Mouse (Mus musculus) ovary, postnatal 36 days (tissue): ENCODE measurements at regions not wholly inside any gene's neighbourhood (a gene's known extent, or its start where the extent isn't known, plus 50 kb on each side); places are given as distances from the start of the nearest gene placed in this dataset.
"Not testable (repeated sequence)": the region's sequence is repeated elsewhere in the genome, so short reads cannot be mapped to it uniquely, and the experiment has no call there.

Experiments
- DNase-seq: peaks from one replicate; pipeline ENCODE4 v3.0.0; 2022; ENCODE audit warnings: low spot score, mixed read lengths

DNA sequence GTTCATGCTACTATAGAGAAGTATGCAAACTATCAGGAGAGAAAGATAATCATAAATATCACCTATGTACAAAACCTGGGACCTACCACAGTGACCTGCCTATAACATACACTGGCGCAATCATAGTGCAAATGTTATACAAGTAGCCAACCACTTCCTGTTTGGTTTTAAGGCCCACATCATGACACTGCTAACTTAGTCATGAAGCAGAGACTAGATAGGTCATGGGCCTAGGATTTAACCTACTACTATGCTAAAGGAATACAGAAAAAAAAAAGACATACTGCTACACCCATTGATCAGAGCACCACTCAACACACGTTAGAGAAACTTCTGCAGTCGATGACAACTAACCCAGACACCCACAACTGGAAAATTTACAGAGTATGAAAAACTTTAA is 498.6 kb upstream of the Acvr2a start:
- DNase-seq = no peak

DNA sequence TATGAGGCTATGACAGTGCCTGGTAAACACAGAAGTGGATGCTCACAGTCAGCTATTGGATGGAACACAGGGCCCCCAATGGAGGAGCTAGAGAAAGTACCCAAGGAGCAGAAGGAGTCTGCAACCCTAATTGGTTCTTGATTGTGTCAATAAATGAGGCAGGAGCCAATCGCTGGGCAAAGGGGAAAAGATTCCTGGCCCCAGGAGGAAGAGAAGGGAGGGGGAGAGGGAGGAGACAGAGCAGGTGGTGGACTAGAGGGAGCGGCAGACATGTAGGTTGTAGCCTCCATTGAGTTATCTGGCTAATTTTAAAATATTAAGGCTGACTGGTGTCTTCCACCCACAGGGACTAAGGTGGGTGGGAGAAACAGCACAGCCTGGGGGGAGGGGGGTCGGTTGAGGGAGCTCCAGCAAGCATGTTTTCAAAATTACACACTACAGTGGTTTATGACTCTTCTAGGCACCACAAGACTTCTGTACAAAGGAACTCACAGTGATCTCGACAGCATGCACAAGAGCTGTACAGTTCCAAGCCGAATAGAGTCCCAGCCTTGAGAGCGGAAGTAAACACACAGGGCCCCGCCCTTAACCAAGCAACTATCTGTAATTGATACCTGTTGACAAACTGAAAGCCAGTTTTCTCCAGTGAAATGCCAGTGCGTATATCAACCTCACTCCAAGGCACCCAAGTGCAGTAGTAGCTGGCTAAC is 497.6 kb upstream of the Acvr2a start:
- no peak for DNase-seq

DNA sequence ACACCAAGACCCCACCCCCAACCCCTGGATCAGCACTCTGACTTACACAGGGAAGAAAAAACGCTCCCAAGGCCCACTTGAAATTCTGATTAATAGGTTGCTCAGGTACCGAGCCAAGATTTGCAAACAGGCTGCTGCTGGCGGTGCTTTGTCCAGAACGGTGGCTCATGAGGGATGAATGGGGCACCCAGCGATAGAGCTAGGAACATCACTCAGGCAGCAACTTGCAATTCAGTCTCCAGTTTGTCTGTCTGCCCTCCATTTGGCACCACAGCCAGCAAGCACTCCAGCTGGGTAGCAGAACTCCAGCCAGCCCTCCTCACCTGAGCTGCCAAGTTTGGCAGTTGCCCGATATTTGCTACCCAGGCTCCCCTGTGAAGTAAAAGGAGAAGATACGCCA is 496.1 kb upstream of the Acvr2a start:
- DNase-seq = no peak

DNA sequence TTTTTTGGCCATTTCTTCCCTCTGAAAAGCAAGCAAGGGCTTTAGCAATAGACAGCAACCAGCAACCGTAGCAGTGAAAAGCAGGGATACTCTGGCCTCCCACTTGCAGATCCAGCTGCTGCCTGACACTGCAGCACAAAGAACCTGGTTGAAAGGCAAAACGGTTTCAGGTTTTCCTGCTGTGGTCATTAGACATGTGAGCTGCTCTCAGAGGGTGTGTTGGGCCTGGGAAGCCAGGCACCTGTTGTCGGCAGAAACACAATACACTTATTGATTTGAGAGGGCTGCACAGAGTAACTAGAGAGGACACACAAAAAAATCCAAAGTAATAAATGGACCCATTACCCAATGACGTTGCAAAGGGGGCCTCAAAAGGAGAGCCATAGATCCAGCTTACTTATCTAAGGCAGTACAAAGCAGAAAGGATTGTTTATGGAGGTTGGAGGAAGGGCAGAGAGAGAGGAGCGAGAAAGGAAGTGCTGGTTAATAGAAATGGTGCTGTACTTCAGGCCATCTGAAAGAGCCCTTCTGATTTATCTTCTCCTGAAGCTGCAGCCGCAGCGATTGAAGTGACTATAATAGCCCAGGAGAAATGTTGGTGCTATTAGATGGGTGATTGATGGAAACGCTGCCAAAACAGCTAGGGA is 495.4 kb upstream of the Acvr2a start:
- DNase-seq = no peak

DNA sequence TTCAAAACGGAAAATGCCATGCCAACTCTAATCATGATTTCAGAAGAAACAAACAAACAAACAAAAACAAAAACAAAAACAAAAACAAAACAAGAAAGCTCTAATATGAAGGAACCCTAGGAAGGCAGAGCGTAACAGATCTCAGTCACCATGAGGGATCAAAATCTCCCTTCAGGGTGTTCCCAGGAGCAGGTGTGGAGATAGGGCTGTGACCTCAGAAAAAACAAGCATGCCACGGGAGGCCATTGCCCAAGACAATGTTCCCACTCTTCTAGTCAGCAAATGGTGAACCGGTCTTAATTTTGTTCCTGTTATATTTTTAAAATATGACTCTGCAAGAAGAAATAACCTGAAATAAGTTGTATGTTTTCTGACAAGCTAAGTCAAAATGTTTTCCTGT is 492.4 kb upstream of the Acvr2a start:
- no peak for DNase-seq

DNA sequence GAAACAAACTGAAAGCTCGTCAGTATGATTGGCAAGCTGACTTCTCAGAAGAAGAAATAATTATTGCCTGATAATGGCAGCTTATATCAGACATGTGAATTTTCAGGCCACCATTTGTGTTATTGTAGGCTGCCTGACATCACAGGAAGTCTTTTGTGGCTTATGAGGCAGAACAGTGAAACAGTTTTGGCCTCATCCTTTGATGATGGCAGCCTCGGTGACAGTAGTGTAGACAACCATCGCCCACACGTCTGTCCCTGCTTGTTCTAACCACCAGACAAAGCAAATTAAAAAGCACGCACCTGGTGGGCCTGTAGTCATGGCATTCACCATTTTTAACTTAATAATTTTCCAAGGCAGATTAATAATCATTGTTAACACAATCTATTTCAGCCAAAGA is 491.6 kb upstream of the Acvr2a start:
- no peak for DNase-seq

DNA sequence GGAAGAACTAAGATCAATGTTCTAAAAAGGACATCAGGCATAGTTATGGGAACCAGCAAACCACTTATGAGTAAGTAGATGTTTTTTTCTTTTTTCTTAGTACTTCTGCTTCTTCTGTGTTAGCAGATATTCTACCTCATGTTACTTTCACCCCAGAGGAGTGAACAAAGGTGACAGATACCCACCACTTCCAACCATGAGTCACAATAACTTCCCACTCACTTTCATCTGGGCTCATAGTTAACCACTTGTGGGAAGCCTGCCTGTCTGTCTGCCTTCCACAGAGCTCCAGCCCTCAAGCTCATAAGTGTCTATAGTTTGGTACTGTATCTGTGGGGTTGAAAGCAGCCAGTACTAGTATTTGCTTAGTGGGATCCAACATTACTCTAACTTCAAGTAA is 485.7 kb upstream of the Acvr2a start:
- DNase-seq = no peak

DNA sequence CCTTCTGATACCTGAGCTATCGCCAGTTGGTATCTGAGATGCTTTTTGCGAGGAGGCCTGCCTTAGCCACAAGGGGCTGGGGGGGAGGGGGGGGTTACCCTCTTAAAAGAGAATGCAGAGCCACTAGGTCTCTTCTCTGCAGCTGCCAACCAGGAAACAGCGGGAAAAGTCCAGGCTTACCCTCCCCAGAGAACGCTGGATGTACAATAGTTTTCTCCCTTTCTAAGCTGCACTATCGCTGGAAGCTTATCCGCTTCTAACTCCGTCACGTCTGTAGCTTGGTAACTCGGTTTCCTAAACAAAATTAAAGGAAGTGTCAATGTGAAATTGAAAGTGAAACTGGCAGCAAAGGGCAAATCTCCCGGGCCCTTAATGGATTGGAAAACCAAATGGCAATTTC is 481.1 kb upstream of the Acvr2a start:
- no peak for DNase-seq

DNA sequence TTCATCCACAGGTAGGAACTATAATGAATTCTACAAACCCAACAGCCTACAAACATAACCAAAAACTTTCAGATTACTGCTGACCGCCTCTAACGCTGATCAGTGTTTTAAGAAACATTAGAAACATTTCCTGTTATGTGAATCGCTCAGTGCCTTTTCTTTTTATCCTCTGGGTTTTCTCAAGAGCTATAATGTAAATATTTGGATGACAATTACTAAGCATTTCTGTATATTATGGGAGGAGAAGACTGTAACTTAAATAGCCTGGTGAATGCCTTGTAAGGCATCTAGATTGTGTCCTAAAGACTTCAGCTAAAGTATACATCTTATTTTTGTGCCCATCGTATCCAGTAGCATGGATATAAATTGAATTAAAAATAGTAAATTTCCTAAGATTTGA is 465.9 kb upstream of the Acvr2a start:
- DNase-seq = no peak

DNA sequence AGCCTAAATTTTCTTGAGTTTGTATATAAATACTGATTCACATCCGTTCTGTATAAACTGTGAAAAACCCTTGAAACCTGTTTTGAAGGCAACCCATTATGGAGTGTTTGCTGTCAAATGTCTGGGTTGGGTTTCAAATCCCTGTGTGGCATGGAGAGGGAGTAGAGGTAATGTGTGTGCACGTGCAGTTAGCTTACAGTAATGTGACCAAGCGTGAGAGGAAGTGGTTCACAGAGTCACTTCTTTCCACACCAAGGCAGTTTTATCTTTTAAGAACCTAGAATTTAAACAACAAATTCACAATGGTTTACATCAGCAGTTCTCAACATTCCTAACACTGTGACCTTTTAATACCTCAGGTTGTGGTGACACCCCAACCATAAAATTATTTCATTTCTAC is 464.1 kb upstream of the Acvr2a start:
- DNase-seq = no peak

DNA sequence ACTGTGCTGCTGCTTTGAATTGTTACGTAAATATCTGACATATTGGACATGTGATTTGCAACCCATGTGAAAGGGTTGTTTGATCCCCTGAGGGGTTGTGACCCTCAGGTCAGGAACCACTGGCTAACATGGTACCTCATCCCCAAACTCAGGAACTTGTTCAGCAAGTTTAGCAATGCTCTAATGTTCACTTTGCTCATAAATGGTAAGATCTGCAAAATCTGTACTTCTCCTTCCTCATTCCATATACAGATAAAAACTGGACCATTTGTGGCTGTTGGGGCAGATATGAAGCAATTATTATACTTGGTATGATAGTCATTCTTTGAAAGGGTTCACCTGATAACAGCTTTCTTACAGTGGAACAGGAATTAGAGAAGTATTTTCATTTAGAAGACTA is 463.7 kb upstream of the Acvr2a start:
- no peak for DNase-seq

DNA sequence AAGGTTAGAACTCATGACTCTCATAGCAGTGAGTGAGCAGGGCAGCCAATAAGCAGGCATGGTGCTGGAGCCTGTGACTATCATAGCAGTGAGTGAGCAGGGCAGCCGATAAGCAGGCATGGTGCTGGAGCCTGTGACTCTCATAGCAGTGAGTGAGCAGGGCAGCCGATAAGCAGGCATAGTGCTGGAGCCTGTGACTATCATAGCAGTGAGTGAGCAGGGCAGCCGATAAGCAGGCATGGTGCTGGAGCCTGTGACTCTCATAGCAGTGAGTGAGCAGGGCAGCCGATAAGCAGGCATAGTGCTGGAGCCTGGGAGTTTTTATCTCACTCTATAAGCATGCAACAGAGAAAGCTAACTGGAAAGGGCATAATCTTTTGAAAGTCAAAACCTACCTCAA is 442.3 kb upstream of the Acvr2a start:
- not testable (repeated sequence) for DNase-seq

DNA sequence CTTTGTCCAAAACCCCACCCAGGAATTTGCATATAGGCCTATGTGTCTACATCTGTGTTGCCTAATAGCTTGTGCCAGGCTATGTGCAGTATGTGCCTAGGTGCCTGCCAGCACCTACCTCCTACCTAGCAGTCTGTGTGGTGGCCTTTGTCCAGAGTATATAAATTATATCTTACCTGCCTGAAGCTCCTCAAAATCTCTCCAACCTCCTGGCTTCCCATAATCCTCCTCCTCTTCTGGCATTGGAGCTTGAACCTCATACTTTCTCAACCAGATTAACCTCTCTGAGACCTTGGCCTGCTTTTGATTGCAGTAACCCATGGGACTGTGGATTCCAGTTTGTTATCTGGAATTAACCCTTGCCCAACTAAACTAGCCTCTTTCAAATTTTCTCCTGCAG is 440.8 kb upstream of the Acvr2a start:
- no peak for DNase-seq

DNA sequence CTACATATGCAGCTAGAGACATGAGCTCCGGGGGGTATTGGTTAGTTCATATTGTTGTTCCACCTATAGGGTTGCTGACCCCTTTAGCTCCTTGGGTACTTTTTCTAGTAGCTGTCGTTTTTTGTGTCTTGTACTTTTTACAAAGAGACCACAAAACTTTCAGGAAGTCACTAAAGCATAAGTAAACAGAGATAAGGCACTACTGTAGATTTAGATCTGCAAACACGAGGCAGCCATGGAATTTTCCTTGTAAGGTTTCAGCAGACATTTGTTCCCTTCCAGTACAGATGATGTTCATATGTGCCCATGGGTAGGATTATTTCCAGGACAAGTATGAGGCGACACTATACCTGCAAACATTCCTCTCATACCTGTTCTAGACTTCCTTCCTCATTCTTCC is 439.6 kb upstream of the Acvr2a start:
- no peak for DNase-seq

DNA sequence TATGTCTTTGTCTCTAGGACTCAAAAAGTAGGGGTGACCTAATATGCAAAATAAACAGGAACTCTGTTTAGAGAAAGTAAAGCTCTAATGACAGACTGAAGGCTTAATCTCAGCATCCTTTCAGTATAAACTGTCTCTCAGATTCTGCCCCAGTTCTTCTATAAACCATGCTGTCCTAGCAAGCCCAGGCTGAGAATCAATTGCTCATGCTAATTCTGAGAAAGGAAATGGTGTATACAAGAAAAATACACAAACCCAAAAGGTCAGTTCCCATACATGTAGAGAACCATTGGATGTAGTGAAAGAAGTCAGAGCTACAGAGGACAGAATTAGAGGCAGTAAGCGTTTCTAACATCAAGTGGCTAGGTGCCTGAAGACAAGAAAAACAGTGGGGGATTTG is 435.7 kb upstream of the Acvr2a start:
- no peak for DNase-seq

DNA sequence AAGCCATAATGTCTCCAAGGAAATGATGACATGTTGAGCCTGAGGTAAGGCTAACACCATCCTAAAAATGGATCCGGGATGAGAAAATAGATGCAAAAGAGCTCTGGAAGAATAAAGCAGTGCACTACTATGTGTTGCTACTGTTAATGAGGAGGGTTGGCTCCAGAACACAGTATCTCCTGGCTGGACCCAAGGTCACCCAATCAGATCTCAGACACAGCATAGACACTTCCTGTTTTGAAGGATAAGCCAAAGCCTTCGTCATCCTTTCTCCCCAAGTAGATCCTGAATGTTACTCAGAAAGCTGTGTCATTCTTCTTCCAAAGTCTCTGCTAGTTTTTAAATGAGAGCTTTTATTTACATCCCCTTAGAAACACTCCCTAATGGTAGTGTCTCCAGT is 435.2 kb upstream of the Acvr2a start:
- no peak for DNase-seq

DNA sequence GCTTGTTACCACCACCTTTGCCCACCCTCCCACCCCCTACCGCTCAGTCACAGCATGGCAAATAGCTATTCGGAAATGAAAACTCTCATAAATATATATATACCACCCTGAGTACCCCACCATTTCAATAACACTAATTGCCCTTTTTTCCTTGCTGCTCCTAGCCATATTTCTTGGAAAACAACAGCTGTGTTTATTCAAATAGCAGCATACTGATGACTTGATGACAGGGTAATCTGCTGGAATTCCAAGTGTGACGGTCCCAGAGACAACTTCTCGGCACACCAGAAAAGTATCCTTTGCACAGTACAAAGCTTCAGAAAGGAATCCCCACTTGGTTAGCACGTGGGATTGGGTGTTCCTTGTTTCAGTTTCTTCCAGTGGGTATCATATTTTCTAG is 433.8 kb upstream of the Acvr2a start:
- DNase-seq = no peak

DNA sequence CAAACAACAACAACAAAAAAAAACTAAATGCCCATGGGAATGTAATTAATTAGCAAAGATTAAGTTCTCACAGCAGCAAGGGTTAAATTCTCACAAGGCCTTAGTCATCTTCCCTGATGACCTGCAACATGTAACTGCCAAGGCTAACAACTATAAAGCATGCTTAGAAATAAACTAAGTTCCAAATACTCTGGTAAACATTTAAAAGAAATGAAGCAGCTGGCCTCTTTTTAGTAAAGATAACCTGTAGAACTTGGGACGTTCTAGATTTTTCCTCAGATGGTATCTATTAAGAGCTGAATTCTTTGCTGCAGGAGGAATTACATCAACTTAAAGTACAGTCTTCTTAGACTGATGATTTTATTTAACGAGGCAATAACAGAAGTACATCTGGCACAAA is 433.1 kb upstream of the Acvr2a start:
- DNase-seq = no peak

DNA sequence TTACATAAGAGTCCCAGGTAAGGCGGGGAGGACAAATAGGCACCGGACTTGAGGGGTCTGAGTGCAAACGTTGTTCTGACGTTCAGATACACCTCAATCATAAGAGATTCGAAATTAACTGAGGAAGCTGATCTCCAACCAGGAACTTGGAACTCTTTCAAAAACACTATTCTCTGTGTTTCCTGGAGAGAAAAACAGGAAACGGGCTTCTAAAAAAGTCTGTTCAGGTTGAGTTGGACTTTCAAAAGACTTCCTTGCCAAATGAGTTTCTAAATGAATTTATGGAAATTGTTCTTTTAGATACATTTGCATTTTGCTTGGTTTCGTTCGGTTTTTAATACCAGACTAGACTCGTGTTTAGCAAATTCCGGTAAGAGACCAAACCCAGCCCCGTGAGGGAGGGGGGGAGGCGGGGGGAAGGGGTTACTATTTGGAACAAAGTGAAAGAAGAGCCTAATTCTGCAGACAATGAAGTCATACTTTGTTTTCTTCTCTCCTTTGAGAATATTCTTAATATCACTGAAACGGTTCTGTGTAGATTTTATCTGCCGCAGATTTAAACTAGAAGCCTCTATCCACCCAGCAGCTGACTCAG is 432.3 kb upstream of the Acvr2a start:
- DNase-seq = no peak

DNA sequence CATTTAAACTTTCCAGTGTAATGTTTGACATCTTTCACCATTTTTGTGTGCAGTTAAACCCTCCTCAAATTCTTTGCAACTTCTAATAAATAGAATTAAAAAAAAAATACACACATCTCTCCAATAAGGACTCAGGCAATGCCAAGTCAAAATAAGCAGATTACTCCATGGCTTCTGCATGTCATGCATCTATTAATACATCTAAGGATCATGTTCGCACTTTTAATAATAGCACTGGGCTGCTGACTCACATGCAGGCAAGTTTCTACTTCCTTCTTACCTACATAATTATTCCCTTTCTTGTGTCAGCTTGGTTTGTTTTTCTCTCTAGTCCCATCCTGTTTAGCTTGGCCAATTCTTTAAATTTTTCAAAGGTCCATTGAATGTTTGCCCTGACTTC is 415.4 kb upstream of the Acvr2a start:
- DNase-seq = no peak

DNA sequence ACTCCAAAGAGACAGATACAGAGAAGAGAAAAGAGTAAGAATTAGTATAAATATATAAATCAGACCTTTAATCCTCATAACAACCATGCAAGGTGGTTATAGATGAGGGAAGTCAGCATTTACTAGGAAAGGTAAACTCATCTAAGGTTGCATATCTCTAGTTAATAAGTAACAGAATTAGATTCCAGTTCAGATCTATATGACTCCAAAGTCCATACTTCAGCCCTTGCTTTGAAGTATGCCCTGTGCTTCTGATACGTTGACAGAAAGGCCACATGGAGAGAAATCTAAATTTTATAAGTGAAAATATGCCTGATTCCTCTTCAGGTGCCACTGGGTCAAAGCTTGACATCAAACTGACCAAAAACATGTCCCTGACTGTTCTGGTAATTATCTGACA is 414.7 kb upstream of the Acvr2a start:
- no peak for DNase-seq

DNA sequence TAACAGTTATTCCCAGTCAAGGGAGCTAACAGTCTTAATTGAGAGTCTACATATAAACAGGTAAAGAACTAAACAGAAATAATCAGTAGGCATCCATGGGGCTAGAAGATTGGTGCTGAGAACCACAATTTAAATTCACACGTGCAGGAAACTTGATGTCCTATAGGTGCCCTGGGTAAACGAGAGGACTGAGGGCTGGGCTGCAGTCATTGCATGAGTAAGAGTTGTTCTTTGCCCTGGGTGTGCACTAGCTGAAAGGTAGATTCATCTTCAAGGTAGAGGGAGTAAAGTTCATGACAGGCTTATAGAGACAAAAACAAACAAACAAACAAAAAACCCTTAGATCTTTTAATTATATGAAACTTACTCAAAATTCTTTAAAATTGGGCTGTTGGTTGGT is 411.1 kb upstream of the Acvr2a start:
- DNase-seq = no peak

DNA sequence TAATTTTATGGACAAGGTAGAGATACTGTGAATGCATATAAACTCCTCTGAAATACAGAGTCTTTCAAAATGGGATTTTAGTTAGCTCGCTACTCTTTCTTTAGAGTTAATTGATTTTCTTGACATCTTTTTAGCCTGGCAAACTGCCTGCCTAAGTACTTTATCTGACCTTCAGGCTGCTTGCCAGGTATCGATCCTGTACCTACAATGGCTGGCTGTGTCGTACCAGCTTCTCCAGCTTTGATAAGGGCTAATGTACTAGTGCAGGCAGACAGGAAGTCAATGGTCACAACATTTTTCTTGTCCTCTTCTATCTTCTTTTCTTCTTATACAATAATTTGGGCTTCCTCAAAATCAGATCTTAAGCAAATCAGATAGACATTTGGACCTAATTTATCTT is 409.4 kb upstream of the Acvr2a start:
- no peak for DNase-seq

DNA sequence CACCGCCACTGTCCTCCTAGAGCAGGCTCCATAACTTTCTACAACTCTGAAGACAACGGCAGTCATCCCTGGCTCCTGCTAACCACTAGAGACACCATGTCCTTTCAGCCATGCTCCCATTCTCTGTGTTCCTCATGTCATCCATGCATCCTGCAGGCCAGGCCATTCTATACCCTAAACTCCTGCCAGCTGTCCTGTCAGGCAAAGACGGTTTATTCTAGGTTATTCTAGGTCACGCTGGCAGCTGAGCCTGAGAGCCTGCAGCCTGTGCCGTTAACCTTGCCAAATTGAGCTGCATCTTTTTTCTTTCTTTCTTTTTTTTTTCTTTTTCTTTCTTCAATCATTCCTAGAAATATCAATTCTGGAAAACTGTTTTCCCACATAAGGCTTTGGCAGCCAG is 406.0 kb upstream of the Acvr2a start:
- no peak for DNase-seq
